ENCODE assay signal across 8 mouse cellular contexts in the genomic region with DNA sequence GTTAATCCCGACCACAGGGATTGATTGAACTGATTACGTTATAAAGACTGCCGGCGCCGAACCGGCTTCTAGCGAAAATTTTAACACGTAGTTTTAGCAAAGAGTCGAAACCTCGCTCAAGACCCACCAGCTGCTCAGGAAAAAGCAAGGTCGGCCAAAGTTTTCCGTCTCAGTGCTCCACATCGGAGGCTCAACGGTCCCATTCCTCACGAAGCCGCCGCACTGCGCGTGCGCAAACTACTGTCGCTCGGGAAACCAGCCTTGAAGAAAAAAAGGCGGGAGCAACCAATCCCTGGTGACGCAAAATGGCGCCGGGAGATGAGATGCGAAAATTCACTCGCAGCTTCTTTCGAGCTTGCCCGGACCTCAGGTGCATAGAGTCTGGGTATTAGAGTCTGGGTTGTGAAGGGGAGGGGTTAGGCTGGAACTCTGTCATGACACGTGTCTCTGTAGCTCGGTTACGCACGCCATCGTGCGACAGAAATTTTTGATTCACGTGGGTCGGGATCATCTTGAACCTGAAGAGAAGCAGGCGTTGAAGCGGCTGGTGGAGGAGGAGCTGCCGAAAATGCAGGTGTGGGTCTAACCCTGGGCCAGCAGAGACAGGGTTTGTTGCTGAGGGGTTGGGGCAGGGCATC. TPM values are rescaled to one million over a fixed set of nuclear protein-coding genes. Genes with fewer than 3 reads are reported as not detected.
DNase-seq lines count a peak whose midpoint lies in the region; ATAC-seq and TF ChIP-seq lines count a peak whose summit lies in the region.

A gene (minus strand): TSS at position 231 of the 638 bp plus-strand sequence.

- peaks cover 85% of the 10 kb centered on the region for H3K4me1 ChIP-seq in E14TG2a.4 (replicated peaks; ENCODE audit: low read depth, low read length)
- H3K4me1 ChIP-seq in forebrain, embryonic 13.5 days, result peaks cover 33% of the 10 kb centered on the region
- peaks cover 17% of the 10 kb centered on the region for H3K4me1 ChIP-seq in liver, postnatal 0 days (ENCODE audit: insufficient read depth)
- peaks cover 18% of the 10 kb centered on the region for H3K4me1 ChIP-seq in neural tube, embryonic 14.5 days (ENCODE audit: control insufficient read depth, insufficient read depth, low read length)

- H3K4me2 ChIP-seq in forebrain, embryonic 13.5 days, result peak within 1 kb of the TSS; percentile 73
- peak within 1 kb of the TSS; percentile 95 for H3K4me2 ChIP-seq in liver, postnatal 0 days (ENCODE audit: low read depth, low read length)
- peak within 1 kb of the TSS; percentile 61 for H3K4me2 ChIP-seq in neural tube, embryonic 14.5 days (ENCODE audit: low read depth, low read length)

- peak within 1 kb of the TSS; percentile 68 for H3K9ac ChIP-seq in forebrain, embryonic 13.5 days
- peak within 1 kb of the TSS; percentile 78 for H3K9ac ChIP-seq in liver, postnatal 0 days (replicated peaks)
- H3K9ac ChIP-seq in neural tube, embryonic 14.5 days (replicated peaks; ENCODE audit: low read depth, low read length), result peak within 1 kb of the TSS; percentile 56

- no peak for TF ChIP-seq CTCF in E14TG2a.4 (conservative IDR thresholded peaks at IDR 0.05; ENCODE audit: low read length)
- TF ChIP-seq CTCF in liver, postnatal 0 days (IDR thresholded peaks at IDR 0.05; ENCODE audit: low read depth), result no peak

- ATAC-seq in forebrain, embryonic 13.5 days, result peak; percentile 75
- peak; percentile 82 for ATAC-seq in liver, postnatal 0 days
- peak; percentile 68 for ATAC-seq in neural tube, embryonic 14.5 days (ENCODE audit: low read depth)

- peaks cover 6% of the 10 kb centered on the region for H3K9me3 ChIP-seq in E14TG2a.4 (ENCODE audit: low read length)
- H3K9me3 ChIP-seq in forebrain, embryonic 13.5 days (replicated peaks), result no peaks in the 10 kb centered on the region
- H3K9me3 ChIP-seq in liver, postnatal 0 days (ENCODE audit: low read length), result no peaks in the 10 kb centered on the region
- no peaks in the 10 kb centered on the region for H3K9me3 ChIP-seq in neural tube, embryonic 14.5 days (ENCODE audit: control insufficient read depth, low read length)

- TF ChIP-seq EP300 in liver, postnatal 0 days (IDR thresholded peaks at IDR 0.05; ENCODE audit: low read depth), result no peak; the same call in 1 of the 2 replicates

- peak within 1 kb of the TSS; percentile 77 for H3K27ac ChIP-seq in forebrain, embryonic 13.5 days
- peak within 1 kb of the TSS; percentile 24 for H3K27ac ChIP-seq in liver, postnatal 0 days (ENCODE audit: low read depth)
- peak within 1 kb of the TSS; percentile 36 for H3K27ac ChIP-seq in neural tube, embryonic 14.5 days (ENCODE audit: low read depth, low read length)

- WGBS in forebrain, embryonic 13.5 days, result under 1% methylated on average over 41 of the region's 41 CpGs
- WGBS in large intestine, adult 2 months, result under 1% methylated on average over 41 of the region's 41 CpGs
- under 1% methylated on average over 41 of the region's 41 CpGs for WGBS in liver, postnatal 0 days (ENCODE audit: insufficient replicate concordance)
- under 1% methylated on average over 41 of the region's 41 CpGs for WGBS in neural tube, embryonic 14.5 days

- peak; percentile 95 for DNase-seq in c-Kit-positive CD71-positive TER-119-positive erythroid progenitor cells, embryonic 14.5 days (ENCODE audit: low spot score)
- peak; percentile 95 to 97 for DNase-seq in heart, postnatal 10 days
- peak; percentile 91 for DNase-seq in large intestine, adult 2 months (ENCODE audit: low read depth, low spot score)
- peak; percentile 94 for DNase-seq in liver, postnatal 0 days
- peak; percentile 96 for DNase-seq in testis, postnatal 10 days (ENCODE audit: low spot score)

- H3K36me3 ChIP-seq in E14TG2a.4 (ENCODE audit: insufficient read depth, low read length), result peaks cover 83% of the 10 kb centered on the region
- H3K36me3 ChIP-seq in forebrain, embryonic 13.5 days (ENCODE audit: poor library complexity, severe bottlenecking), result peaks cover 65% of the 10 kb centered on the region
- peaks cover 53% of the 10 kb centered on the region for H3K36me3 ChIP-seq in liver, postnatal 0 days (replicated peaks; ENCODE audit: insufficient read depth, low read length)
- H3K36me3 ChIP-seq in neural tube, embryonic 14.5 days (ENCODE audit: control insufficient read depth, insufficient read depth, low read length), result peaks cover 27% of the 10 kb centered on the region

- intact Hi-C loops in heart, postnatal 10 days (cut with DNase I), result loop anchor here (1.0 kb wide), 1 partner anchor 19 kb away; no protein-coding TSS in a partner anchor

- peak within 1 kb of the TSS; percentile 95 for H3K4me3 ChIP-seq in E14TG2a.4 (replicated peaks; ENCODE audit: low read length)
- peak within 1 kb of the TSS; percentile 65 for H3K4me3 ChIP-seq in forebrain, embryonic 13.5 days
- H3K4me3 ChIP-seq in liver, postnatal 0 days (ENCODE audit: low read depth, low read length), result peak within 1 kb of the TSS; percentile 72
- H3K4me3 ChIP-seq in neural tube, embryonic 14.5 days (ENCODE audit: low read depth, low read length), result peak within 1 kb of the TSS; percentile 38

- H3K27me3 ChIP-seq in E14TG2a.4 (ENCODE audit: insufficient read depth, low read length), result no peaks in the 10 kb centered on the region
- H3K27me3 ChIP-seq in forebrain, embryonic 13.5 days, result no peaks in the 10 kb centered on the region
- no peaks in the 10 kb centered on the region for H3K27me3 ChIP-seq in liver, postnatal 0 days (ENCODE audit: insufficient read depth, low read length)
- no peaks in the 10 kb centered on the region for H3K27me3 ChIP-seq in neural tube, embryonic 14.5 days (ENCODE audit: control insufficient read depth, insufficient read depth, low read length)

RNA-seq across cellular contexts. Expression of the gene that starts here (rescaled TPM):
- polyA plus RNA-seq in forebrain, embryonic 13.5 days (2015; fragmentation: Nextera tagmentation; extraction: Ambion mirVana), result 94.9 and 96.2 TPM in 2 replicates
- 10 to 100 TPM; 23.8 to 30.0 TPM for total RNA-seq in heart, postnatal 10 days (2021)
- 36.5 and 39.3 TPM in 2 replicates for polyA plus RNA-seq in large intestine, adult 2 months (2012; rRNA removed)
- polyA plus RNA-seq in liver, postnatal 0 days (2015; fragmentation: Nextera tagmentation; extraction: Ambion mirVana), result 17.2 and 20.6 TPM in 2 replicates
- 86.7 and 92.4 TPM in 2 replicates for polyA plus RNA-seq in neural tube, embryonic 14.5 days (2014; fragmentation: Nextera tagmentation; extraction: Ambion mirVana)

Comparison
In these comparisons a context has a peak if more than half of its experiments do, and no peak if none do; other contexts are left out.
1. Peak in every context shown above with its lines: DNase-seq, ATAC-seq, H3K4me3 ChIP-seq and H3K27ac ChIP-seq.
2. H3K4me3 ChIP-seq: peak in every context shown above with its lines; median percentile 95 in E14TG2a.4; 72 in liver, postnatal 0 days; 65 in forebrain, embryonic 13.5 days; 38 in neural tube, embryonic 14.5 days.
3. H3K27ac ChIP-seq: peak in every context shown above with its lines; median percentile 77 in forebrain, embryonic 13.5 days; 36 in neural tube, embryonic 14.5 days; 24 in liver, postnatal 0 days.